Mouse (Mus musculus) liver, embryonic 14.5 days (tissue): ENCODE measurements around the gene Mrps7.

ENCODE experiments used
- CTCF ChIP-seq: IDR thresholded peaks from 2 replicates; pipeline ENCODE4 v1.5.1; 2016; ENCODE audit warnings: antibody characterized with exemption, low read depth, control low read depth
- EP300 ChIP-seq: IDR thresholded peaks from 2 replicates; pipeline ENCODE4 v1.6.1; 2016; ENCODE audit warnings: antibody characterized with exemption, low read depth

DNA sequence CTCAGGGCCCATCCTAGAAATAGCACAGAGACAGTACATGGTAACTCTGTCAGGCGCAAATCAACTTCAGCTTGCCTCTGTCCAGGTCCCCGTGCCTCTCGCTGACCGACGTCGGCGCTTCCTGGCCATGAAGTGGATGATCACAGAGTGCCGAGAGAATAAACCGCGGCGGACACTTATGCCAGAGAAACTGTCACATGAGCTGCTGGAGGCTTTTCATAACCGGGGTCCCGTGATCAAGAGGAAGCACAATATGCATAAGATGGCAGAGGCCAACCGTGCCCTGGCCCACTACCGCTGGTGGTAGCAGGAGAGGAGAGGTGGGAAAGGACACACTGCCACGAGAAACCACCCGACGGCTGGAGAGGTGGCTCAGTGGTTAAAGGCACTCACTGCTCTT lies 3.0 kb downstream of the Mrps7 start:
- no peak for TF ChIP-seq CTCF
- TF ChIP-seq EP300, result no peak
